Mouse (Mus musculus) naive thymus-derived CD4-positive, alpha-beta T cell, adult 2 months (primary cell): ENCODE results near the gene Chst12.
A peak's percentile ranks its signal among the peaks of the same experiment; 100 is the strongest.

Experiments
- DNase-seq: peaks from one replicate; pipeline ENCODE4 v3.0.0-alpha.2; 2011; ENCODE audit warnings: low read depth

Chst12 gene

GRCm38 (mm10) chr5:140517159-140517920, 12.0 kb downstream of the Chst12 start:
- DNase-seq = no peak

GRCm38 (mm10) chr5:140517921-140518230, 12.5 kb downstream of the Chst12 start:
- no peak for DNase-seq

- no peak for DNase-seq
Observed at GRCm38 (mm10) chr5:140521196-140521595, 15.8 kb downstream of the Chst12 start.

- DNase-seq = no peak
Observed at GRCm38 (mm10) chr5:140526754-140527153, 21.4 kb downstream of the Chst12 start.

GRCm38 (mm10) chr5:140538111-140538683, 32.8 kb downstream of the Chst12 start:
- no peak for DNase-seq

- DNase-seq = peak; percentile 93
Observed at GRCm38 (mm10) chr5:140540106-140540505, 34.8 kb downstream of the Chst12 start.

GRCm38 (mm10) chr5:140542811-140543575, 37.6 kb downstream of the Chst12 start:
- DNase-seq = no peak

GRCm38 (mm10) chr5:140545651-140546050, 40.3 kb downstream of the Chst12 start:
- no peak for DNase-seq

- DNase-seq = no peak
Observed at GRCm38 (mm10) chr5:140546332-140546731, 41.0 kb downstream of the Chst12 start.

- no peak for DNase-seq
Observed at GRCm38 (mm10) chr5:140549306-140550047, 44.1 kb downstream of the Chst12 start.

- no peak for DNase-seq
Observed at GRCm38 (mm10) chr5:140553719-140554118, 48.4 kb downstream of the Chst12 start.

- no peak for DNase-seq
Observed at GRCm38 (mm10) chr5:140556859-140557258, 51.5 kb downstream of the Chst12 start.

- DNase-seq = no peak
Observed at GRCm38 (mm10) chr5:140562601-140563000, 57.3 kb downstream of the Chst12 start.

GRCm38 (mm10) chr5:140564896-140565295, 59.5 kb downstream of the Chst12 start, which contains the start of gene Grifin:
Grifin (minus strand) TSS chr5:140565071.
- DNase-seq = no peak

- DNase-seq = no peak
Observed at GRCm38 (mm10) chr5:140565451-140565850, 60.1 kb downstream of the Chst12 start.

- peak; percentile 66 for DNase-seq
Observed at GRCm38 (mm10) chr5:140565856-140566255, 60.5 kb downstream of the Chst12 start.

GRCm38 (mm10) chr5:140566271-140566670, 60.9 kb downstream of the Chst12 start:
- DNase-seq = no peak

- peak; percentile 89 for DNase-seq
Observed at GRCm38 (mm10) chr5:140567321-140567720, 62.0 kb downstream of the Chst12 start.

- DNase-seq = no peak
Observed at GRCm38 (mm10) chr5:140567751-140568150, 62.4 kb downstream of the Chst12 start.

- peak; percentile 88 for DNase-seq
Observed at GRCm38 (mm10) chr5:140568321-140568970, 63.1 kb downstream of the Chst12 start.

- no peak for DNase-seq
Observed at GRCm38 (mm10) chr5:140569032-140569595, 63.8 kb downstream of the Chst12 start.
